In genomic region chr4:43129750-43130149, GRCm38 (mm10) we compare ENCODE assay signal across 31 mouse cellular contexts.
"Had no signal": no experiment of that assay in that cellular context is flagged by ENCODE, and none has a peak within 500 bp of the region (broad histone marks: within the 10 kb centered on the region; RNA-seq: fewer than 3 reads in every experiment).

No protein-coding gene starts in this region.

- H3K36me3 ChIP-seq: limb, embryonic 10.5 days; limb, embryonic 12.5 days; limb, embryonic 13.5 days; limb, embryonic 15.5 days; liver, embryonic 12.5 days; liver, embryonic 13.5 days; liver, embryonic 15.5 days; lung, embryonic 15.5 days; midbrain, embryonic 10.5 days; midbrain, embryonic 12.5 days; midbrain, embryonic 13.5 days; midbrain, embryonic 15.5 days; neural tube, embryonic 12.5 days had no signal

- H3K27ac ChIP-seq: left cerebral cortex, adult 2 months; limb, embryonic 10.5 days; limb, embryonic 12.5 days; limb, embryonic 13.5 days; limb, embryonic 15.5 days; liver, embryonic 12.5 days; liver, embryonic 13.5 days; liver, embryonic 14.5 days; liver, embryonic 15.5 days; lung, embryonic 15.5 days; macrophage; midbrain, embryonic 10.5 days; midbrain, embryonic 12.5 days; midbrain, embryonic 13.5 days; midbrain, embryonic 15.5 days; neural tube, embryonic 12.5 days had no signal

- H3K4me1 ChIP-seq: limb, embryonic 10.5 days; limb, embryonic 12.5 days; limb, embryonic 13.5 days; limb, embryonic 15.5 days; liver, embryonic 12.5 days; liver, embryonic 13.5 days; liver, embryonic 15.5 days; lung, embryonic 15.5 days; megakaryocyte, embryonic 14.5 days; midbrain, embryonic 10.5 days; midbrain, embryonic 12.5 days; midbrain, embryonic 13.5 days; midbrain, embryonic 15.5 days; neural tube, embryonic 12.5 days had no signal

- ATAC-seq: liver, embryonic 12.5 days; liver, postnatal 0 days; lung, postnatal 0 days; midbrain, embryonic 13.5 days; midbrain, embryonic 15.5 days; midbrain, embryonic 16.5 days had no signal

- H3K27me3 ChIP-seq: limb, embryonic 12.5 days; limb, embryonic 13.5 days; limb, embryonic 15.5 days; liver, embryonic 12.5 days; liver, embryonic 13.5 days; liver, embryonic 15.5 days; lung, embryonic 15.5 days; megakaryocyte, embryonic 14.5 days; midbrain, embryonic 12.5 days; midbrain, embryonic 13.5 days; midbrain, embryonic 15.5 days; neural tube, embryonic 12.5 days had no signal

- DNase-seq: left cerebral cortex, postnatal 4 days; liver; liver, embryonic 13.5 days; liver, postnatal 0 days; lung, adult 18-20 months; lung, adult 2 months; lung, embryonic 14.5 days; lung, postnatal 10 days; lung, postnatal 14 days; lung, postnatal 36 days; lung, postnatal 4 days had no signal

- H3K9ac ChIP-seq: limb, embryonic 12.5 days; limb, embryonic 13.5 days; limb, embryonic 15.5 days; liver, embryonic 12.5 days; liver, embryonic 13.5 days; liver, embryonic 14.5 days; liver, embryonic 15.5 days; liver, postnatal 0 days; lung, embryonic 14.5 days; lung, embryonic 15.5 days; midbrain, embryonic 12.5 days; midbrain, embryonic 13.5 days; midbrain, embryonic 15.5 days; neural tube, embryonic 12.5 days had no signal

- H3K9me3 ChIP-seq: limb, embryonic 10.5 days; limb, embryonic 12.5 days; limb, embryonic 13.5 days; limb, embryonic 15.5 days; liver, embryonic 12.5 days; liver, embryonic 13.5 days; liver, embryonic 15.5 days; lung, embryonic 15.5 days; megakaryocyte, embryonic 14.5 days; midbrain, embryonic 10.5 days; midbrain, embryonic 12.5 days; midbrain, embryonic 13.5 days; midbrain, embryonic 15.5 days; neural tube, embryonic 12.5 days had no signal

- H3K4me3 ChIP-seq: left cerebral cortex, adult 2 months; limb, embryonic 10.5 days; limb, embryonic 12.5 days; limb, embryonic 13.5 days; limb, embryonic 15.5 days; liver, embryonic 12.5 days; liver, embryonic 13.5 days; liver, embryonic 15.5 days; lung, embryonic 15.5 days; megakaryocyte, embryonic 14.5 days; midbrain, embryonic 10.5 days; midbrain, embryonic 12.5 days; midbrain, embryonic 13.5 days; midbrain, embryonic 15.5 days; myocyte; neural tube, embryonic 12.5 days had no signal

- H3K4me2 ChIP-seq: limb, embryonic 12.5 days; limb, embryonic 13.5 days; limb, embryonic 15.5 days; liver, embryonic 11.5 days; liver, embryonic 12.5 days; liver, embryonic 13.5 days; liver, embryonic 15.5 days; lung, embryonic 14.5 days; lung, embryonic 15.5 days; midbrain, embryonic 12.5 days; midbrain, embryonic 13.5 days; midbrain, embryonic 15.5 days; neural tube, embryonic 12.5 days had no signal
